Mouse (Mus musculus): ENCODE measurements around the gene Stx18. TPM values are rescaled to one million over a fixed set of nuclear protein-coding genes. Genes with fewer than 3 reads are reported as not detected.
A peak's percentile ranks its signal among the peaks of the same experiment; 100 is the strongest.

The Stx18 gene
- 48.2 and 54.5 TPM in 2 replicates for polyA plus RNA-seq (2015; fragmentation: Nextera tagmentation; extraction: Ambion mirVana)

GRCm38 (mm10) chr5:38038710-38039592 is at the start of gene Stx18:
Gene Stx18, plus strand, starts transcription at chr5:38038742.
- WGBS = under 1% methylated on average over 57 of the region's 57 CpGs
- peak within 1 kb of the TSS; percentile 86 for H3K9ac ChIP-seq (replicated peaks; ENCODE audit: low read length)

GRCm38 (mm10) chr5:37992346-37992745 is 46.2 kb upstream of the Stx18 start:
- H3K4me3 ChIP-seq (ENCODE audit: low read length) = no peak overlapping the region
- H3K27me3 ChIP-seq (ENCODE audit: insufficient read depth, low read length) = no peaks in the 10 kb centered on the region
- no peaks in the 10 kb centered on the region for H3K4me1 ChIP-seq (ENCODE audit: insufficient read depth, low read length)
- H3K4me2 ChIP-seq (replicated peaks; ENCODE audit: low read depth, low read length) = no peak overlapping the region
- no peak for ATAC-seq (ENCODE audit: low FRiP score, low TSS enrichment)
- H3K9ac ChIP-seq (replicated peaks; ENCODE audit: low read length) = no peak overlapping the region
- WGBS = 76% methylated on average over 5 of the region's 5 CpGs
- no peaks in the 10 kb centered on the region for H3K36me3 ChIP-seq (ENCODE audit: insufficient read depth, low read length)
- H3K27ac ChIP-seq (ENCODE audit: low read length) = no peak overlapping the region
- no peaks in the 10 kb centered on the region for H3K9me3 ChIP-seq (ENCODE audit: low read length)

More at GRCm38 (mm10) chr5:38038710-38039592, at the start of gene Stx18:
- H3K4me1 ChIP-seq (ENCODE audit: insufficient read depth, low read length) = 0 out of 2 replicates have a peak, but pooled peaks cover 4% of the 10 kb centered on the region
- peak within 1 kb of the TSS; percentile 87 for H3K4me3 ChIP-seq (ENCODE audit: low read length)
- peak within 1 kb of the TSS; percentile 33 for H3K27ac ChIP-seq (ENCODE audit: low read length)
- H3K36me3 ChIP-seq (ENCODE audit: insufficient read depth, low read length) = peaks cover 2% of the 10 kb centered on the region; the same call in 1 of the 2 replicates
- no peaks in the 10 kb centered on the region for H3K9me3 ChIP-seq (ENCODE audit: low read length)
- H3K27me3 ChIP-seq (ENCODE audit: insufficient read depth, low read length) = no peaks in the 10 kb centered on the region
- ATAC-seq (ENCODE audit: low FRiP score, low TSS enrichment) = peak; percentile 97
- peak within 1 kb of the TSS; percentile 76 for H3K4me2 ChIP-seq (replicated peaks; ENCODE audit: low read depth, low read length)

GRCm38 (mm10) chr5:37998805-37999204 is 39.7 kb upstream of the Stx18 start:
- Histone ChIP-seq H3K4me2 (replicated peaks; ENCODE audit: low read depth, low read length) (no peak overlapping the region), H3K27me3 (ENCODE audit: insufficient read depth, low read length) (no peaks in the 10 kb centered on the region), H3K9ac (replicated peaks; ENCODE audit: low read length) (no peak overlapping the region), H3K27ac (ENCODE audit: low read length) (no peak overlapping the region), H3K4me3 (ENCODE audit: low read length) (no peak overlapping the region), H3K9me3 (ENCODE audit: low read length) (no peaks in the 10 kb centered on the region), H3K36me3 (ENCODE audit: insufficient read depth, low read length) (no peaks in the 10 kb centered on the region), H3K4me1 (ENCODE audit: insufficient read depth, low read length) (no peaks in the 10 kb centered on the region)
- 81% methylated on average over 2 of the region's 2 CpGs for WGBS
- no peak for ATAC-seq (ENCODE audit: low FRiP score, low TSS enrichment)

GRCm38 (mm10) chr5:38002573-38002972 is 36.0 kb upstream of the Stx18 start:
- no peak overlapping the region for H3K27ac ChIP-seq (ENCODE audit: low read length)
- H3K9ac ChIP-seq (replicated peaks; ENCODE audit: low read length) = no peak overlapping the region
- H3K27me3 ChIP-seq (ENCODE audit: insufficient read depth, low read length) = no peaks in the 10 kb centered on the region
- no peaks in the 10 kb centered on the region for H3K9me3 ChIP-seq (ENCODE audit: low read length)
- 63% methylated on average over 4 of the region's 4 CpGs for WGBS
- no peak for ATAC-seq (ENCODE audit: low FRiP score, low TSS enrichment)
- H3K4me1 ChIP-seq (ENCODE audit: insufficient read depth, low read length) = no peaks in the 10 kb centered on the region
- no peaks in the 10 kb centered on the region for H3K36me3 ChIP-seq (ENCODE audit: insufficient read depth, low read length)
- H3K4me3 ChIP-seq (ENCODE audit: low read length) = no peak overlapping the region
- no peak overlapping the region for H3K4me2 ChIP-seq (replicated peaks; ENCODE audit: low read depth, low read length)

- WGBS = 86% methylated on average over 5 of the region's 5 CpGs
- Histone ChIP-seq H3K4me2 (replicated peaks; ENCODE audit: low read depth, low read length) (no peak overlapping the region), H3K4me3 (ENCODE audit: low read length) (no peak overlapping the region), H3K27ac (ENCODE audit: low read length) (no peak overlapping the region), H3K9ac (replicated peaks; ENCODE audit: low read length) (no peak overlapping the region), H3K4me1 (ENCODE audit: insufficient read depth, low read length) (no peaks in the 10 kb centered on the region), H3K36me3 (ENCODE audit: insufficient read depth, low read length) (no peaks in the 10 kb centered on the region), H3K9me3 (ENCODE audit: low read length) (no peaks in the 10 kb centered on the region), H3K27me3 (ENCODE audit: insufficient read depth, low read length) (no peaks in the 10 kb centered on the region)
- no peak for ATAC-seq (ENCODE audit: low FRiP score, low TSS enrichment)
These were observed 33.8 kb upstream of the Stx18 start for GRCm38 (mm10) chr5:38004746-38005145.

GRCm38 (mm10) chr5:38006415-38007347 is 31.9 kb upstream of the Stx18 start:
- Histone ChIP-seq H3K9me3 (ENCODE audit: low read length) (no peaks in the 10 kb centered on the region), H3K4me1 (ENCODE audit: insufficient read depth, low read length) (no peaks in the 10 kb centered on the region), H3K36me3 (ENCODE audit: insufficient read depth, low read length) (no peaks in the 10 kb centered on the region), H3K27ac (ENCODE audit: low read length) (no peak overlapping the region), H3K4me2 (replicated peaks; ENCODE audit: low read depth, low read length) (no peak overlapping the region), H3K4me3 (ENCODE audit: low read length) (no peak overlapping the region), H3K9ac (replicated peaks; ENCODE audit: low read length) (no peak overlapping the region), H3K27me3 (ENCODE audit: insufficient read depth, low read length) (no peaks in the 10 kb centered on the region)
- WGBS = 59% methylated on average over 17 of the region's 17 CpGs
- ATAC-seq (ENCODE audit: low FRiP score, low TSS enrichment) = no peak

- Histone ChIP-seq H3K9me3 (ENCODE audit: low read length) (no peaks in the 10 kb centered on the region), H3K4me1 (ENCODE audit: insufficient read depth, low read length) (no peaks in the 10 kb centered on the region), H3K27ac (ENCODE audit: low read length) (no peak overlapping the region), H3K36me3 (ENCODE audit: insufficient read depth, low read length) (no peaks in the 10 kb centered on the region), H3K4me3 (ENCODE audit: low read length) (no peak overlapping the region), H3K9ac (replicated peaks; ENCODE audit: low read length) (no peak overlapping the region), H3K27me3 (ENCODE audit: insufficient read depth, low read length) (no peaks in the 10 kb centered on the region), H3K4me2 (replicated peaks; ENCODE audit: low read depth, low read length) (no peak overlapping the region)
- WGBS = 87% methylated on average over 4 of the region's 4 CpGs
- ATAC-seq (ENCODE audit: low FRiP score, low TSS enrichment) = no peak
These were observed 29.5 kb upstream of the Stx18 start for GRCm38 (mm10) chr5:38009071-38009470.

GRCm38 (mm10) chr5:38014916-38015315 is 23.6 kb upstream of the Stx18 start:
- no peak for ATAC-seq (ENCODE audit: low FRiP score, low TSS enrichment)
- Histone ChIP-seq H3K9ac (replicated peaks; ENCODE audit: low read length) (no peak overlapping the region), H3K9me3 (ENCODE audit: low read length) (no peaks in the 10 kb centered on the region), H3K4me1 (ENCODE audit: insufficient read depth, low read length) (no peaks in the 10 kb centered on the region), H3K27ac (ENCODE audit: low read length) (no peak overlapping the region), H3K4me3 (ENCODE audit: low read length) (no peak overlapping the region), H3K36me3 (ENCODE audit: insufficient read depth, low read length) (no peaks in the 10 kb centered on the region), H3K27me3 (ENCODE audit: insufficient read depth, low read length) (no peaks in the 10 kb centered on the region), H3K4me2 (replicated peaks; ENCODE audit: low read depth, low read length) (no peak overlapping the region)
- WGBS = 70% methylated on average over 3 of the region's 3 CpGs

GRCm38 (mm10) chr5:38016945-38017344 is 21.6 kb upstream of the Stx18 start:
- Histone ChIP-seq H3K4me2 (replicated peaks; ENCODE audit: low read depth, low read length) (no peak overlapping the region), H3K9ac (replicated peaks; ENCODE audit: low read length) (no peak overlapping the region), H3K4me3 (ENCODE audit: low read length) (no peak overlapping the region), H3K27me3 (ENCODE audit: insufficient read depth, low read length) (no peaks in the 10 kb centered on the region), H3K36me3 (ENCODE audit: insufficient read depth, low read length) (no peaks in the 10 kb centered on the region), H3K4me1 (ENCODE audit: insufficient read depth, low read length) (no peaks in the 10 kb centered on the region), H3K27ac (ENCODE audit: low read length) (no peak overlapping the region), H3K9me3 (ENCODE audit: low read length) (no peaks in the 10 kb centered on the region)
- 84% methylated on average over 3 of the region's 3 CpGs for WGBS
- ATAC-seq (ENCODE audit: low FRiP score, low TSS enrichment) = no peak
